Mouse (Mus musculus) hindbrain, embryonic 12.5 days (tissue): Measurements from ENCODE around the gene Gja8. TPM values are rescaled to one million over a fixed set of nuclear protein-coding genes. Genes with fewer than 3 reads are reported as not detected.

ENCODE experiments used
- ATAC-seq: fragments of 200-750 bp; cut with Nextera tagmentation; 2 replicates; pipeline ENCODE4 v1.8.0; 2017; ENCODE audit warnings: moderate TSS enrichment; ENCODE audit not compliant: low FRiP score
- H3K27ac ChIP-seq: fragments of 300-500 bp; sonication (generic); 2 replicates; pipeline ENCODE4 v1.5.1; 2016; ENCODE audit warnings: mild to moderate bottlenecking
- H3K27me3 ChIP-seq: fragments of 300-500 bp; sonication (generic); 2 replicates; pipeline ENCODE4 v1.6.1; 2016; ENCODE audit warnings: mild to moderate bottlenecking
- H3K36me3 ChIP-seq: fragments of 300-500 bp; sonication (generic); 2 replicates; pipeline ENCODE4 v1.6.1; 2016; ENCODE audit warnings: mild to moderate bottlenecking
- H3K4me1 ChIP-seq: fragments of 300-500 bp; sonication (generic); 2 replicates; pipeline ENCODE4 v1.6.1; 2016
- H3K4me2 ChIP-seq: fragments of 300-500 bp; sonication (generic); replicated peaks from 2 replicates; pipeline ENCODE4 v1.6.1; 2016; ENCODE audit warnings: mild to moderate bottlenecking
- H3K4me3 ChIP-seq: fragments of 300-500 bp; sonication (generic); 2 replicates; pipeline ENCODE4 v1.5.1; 2016; ENCODE audit warnings: mild to moderate bottlenecking
- H3K9ac ChIP-seq: fragments of 300-500 bp; sonication (generic); 2 replicates; pipeline ENCODE4 v1.6.1; 2016; ENCODE audit warnings: mild to moderate bottlenecking, moderate library complexity
- H3K9me3 ChIP-seq: fragments of 300-500 bp; sonication (generic); replicated peaks from 2 replicates; pipeline ENCODE4 v1.6.1; 2016; ENCODE audit warnings: mild to moderate bottlenecking
- WGBS: fragments of 180-500 bp; shearing (Covaris S2); methylation state at CpG from one replicate; pipeline ENCODE4 v1.1.7; 2016; 5-methylcytosine and 5-hydroxymethylcytosine counted together
- polyA plus RNA-seq: library from polyadenylated mRNA; unstranded; fragments of >200 nt; fragmentation: Nextera tagmentation; extraction: Ambion mirVana; gene quantifications from 2 replicates; pipeline ENCODE4 v1.2.1, GENCODE M21; 2016

Gene Gja8
- 0.03 and 0.05 TPM in 2 replicates for polyA plus RNA-seq

GRCm38 (mm10) chr3:96925920-96926319, at the start of gene Gja8:
Gene Gja8, minus strand, starts transcription at chr3:96926020.
- peaks cover 3% of the 10 kb centered on the region for H3K4me1 ChIP-seq
- 66% methylated on average over 6 of the region's 6 CpGs for WGBS
- no peak within 1 kb of the TSS for H3K4me2 ChIP-seq
- H3K9ac ChIP-seq: no peak within 1 kb of the TSS
- H3K27me3 ChIP-seq: no peaks in the 10 kb centered on the region
- H3K36me3 ChIP-seq: no peaks in the 10 kb centered on the region
- H3K9me3 ChIP-seq: no peaks in the 10 kb centered on the region
- no peak within 1 kb of the TSS for H3K4me3 ChIP-seq
- no peak within 1 kb of the TSS for H3K27ac ChIP-seq
- ATAC-seq: no peak

DNA sequence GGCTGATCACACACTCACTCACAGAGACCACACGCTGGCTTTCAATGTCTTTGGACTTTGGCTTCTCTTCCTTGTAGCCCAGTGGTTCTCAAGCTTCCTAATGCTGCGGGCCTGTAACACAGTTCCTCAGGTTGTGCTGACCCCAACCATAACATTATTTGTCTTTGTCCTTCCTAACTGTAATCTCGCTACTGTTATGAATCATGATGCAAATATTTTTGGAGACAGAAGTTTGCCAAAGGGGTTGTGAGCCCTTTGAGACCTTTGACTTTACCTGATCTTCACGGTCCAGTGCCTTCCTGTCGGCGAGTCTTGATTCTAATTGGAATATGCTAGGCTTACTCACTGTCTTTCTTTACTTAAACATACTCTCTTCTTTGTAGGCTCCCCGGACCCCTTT, 48.6 kb upstream of the Gja8 start:
- H3K4me3 ChIP-seq: no peak overlapping the region
- no peak overlapping the region for H3K9ac ChIP-seq
- H3K27me3 ChIP-seq: no peaks in the 10 kb centered on the region
- no peak for ATAC-seq
- peaks cover 3% of the 10 kb centered on the region; the same call in 1 of the 2 replicates for H3K4me1 ChIP-seq
- H3K36me3 ChIP-seq: no peaks in the 10 kb centered on the region
- no peaks in the 10 kb centered on the region for H3K9me3 ChIP-seq
- no peak overlapping the region for H3K4me2 ChIP-seq
- H3K27ac ChIP-seq: no peak overlapping the region
- 87% methylated on average over 7 of the region's 7 CpGs for WGBS

- Histone ChIP-seq H3K9ac (no peak overlapping the region), H3K4me1 (no peaks in the 10 kb centered on the region), H3K27me3 (no peaks in the 10 kb centered on the region), H3K4me3 (no peak overlapping the region), H3K9me3 (no peaks in the 10 kb centered on the region), H3K27ac (no peak overlapping the region), H3K4me2 (no peak overlapping the region), H3K36me3 (no peaks in the 10 kb centered on the region)
- ATAC-seq: no peak
- WGBS: 67% methylated on average over 7 of the region's 7 CpGs
Measured at GRCm38 (mm10) chr3:96970986-96971385, 45.2 kb upstream of the Gja8 start.

DNA sequence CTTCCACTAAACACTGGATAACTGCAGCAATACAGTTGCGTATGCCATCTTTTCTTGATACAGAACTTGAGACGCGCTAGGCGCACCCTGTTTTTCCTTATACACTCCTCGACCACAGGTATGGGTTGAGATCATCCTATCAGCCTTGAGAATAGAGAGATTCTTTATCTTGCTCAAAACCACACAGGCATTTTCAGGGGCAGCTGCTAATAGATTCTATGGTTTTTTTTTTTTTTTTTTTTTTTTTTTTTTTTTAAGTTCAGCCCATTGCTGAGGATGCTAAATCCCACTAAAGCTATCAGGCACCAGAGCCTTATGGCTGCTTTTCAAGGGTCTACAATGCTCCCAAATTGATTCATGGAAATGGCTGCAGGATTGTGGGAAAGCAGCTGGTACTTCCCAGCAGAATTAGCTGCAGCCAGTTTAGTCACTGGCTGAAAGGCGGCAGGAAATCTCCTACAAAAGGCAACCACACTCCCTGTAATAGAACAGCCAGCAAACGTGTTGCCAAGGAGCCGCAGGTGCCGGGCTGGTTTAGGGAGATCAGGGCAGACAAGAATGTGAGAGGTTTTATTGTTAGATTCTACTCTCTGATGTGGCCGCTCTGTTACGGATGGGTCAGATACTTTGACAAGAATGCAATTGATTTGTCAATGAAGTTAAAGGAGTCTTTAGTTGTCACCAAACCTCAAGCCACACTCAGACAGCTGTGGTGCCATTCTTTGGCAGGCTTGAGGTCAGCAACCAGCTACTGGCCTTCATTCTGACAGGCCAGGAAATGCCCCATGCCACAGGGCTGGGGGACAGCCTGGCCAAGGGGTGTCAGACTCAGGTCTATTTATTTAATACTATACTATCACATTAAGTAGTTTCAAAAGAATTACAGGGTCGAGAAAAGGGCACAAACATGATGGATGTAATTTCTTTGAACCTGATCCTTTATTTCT, 37.5 kb upstream of the Gja8 start:
- no peak overlapping the region for H3K4me3 ChIP-seq
- H3K27me3 ChIP-seq: no peaks in the 10 kb centered on the region
- no peak for ATAC-seq
- no peak overlapping the region for H3K4me2 ChIP-seq
- H3K9me3 ChIP-seq: no peaks in the 10 kb centered on the region
- 53% methylated on average over 12 of the region's 12 CpGs for WGBS
- 0 out of 2 replicates have a peak, but pooled peaks cover 4% of the 10 kb centered on the region for H3K4me1 ChIP-seq
- no peak overlapping the region for H3K9ac ChIP-seq
- no peaks in the 10 kb centered on the region for H3K36me3 ChIP-seq
- H3K27ac ChIP-seq: no peak overlapping the region

GRCm38 (mm10) chr3:96960597-96960996, 34.8 kb upstream of the Gja8 start:
- Histone ChIP-seq H3K4me1 (0 out of 2 replicates have a peak, but pooled peaks cover 4% of the 10 kb centered on the region), H3K9ac (no peak overlapping the region), H3K4me3 (no peak overlapping the region), H3K27ac (no peak overlapping the region), H3K36me3 (no peaks in the 10 kb centered on the region), H3K4me2 (no peak overlapping the region), H3K27me3 (no peaks in the 10 kb centered on the region), H3K9me3 (no peaks in the 10 kb centered on the region)
- no peak for ATAC-seq
- WGBS: 47% methylated on average over 8 of the region's 8 CpGs

DNA sequence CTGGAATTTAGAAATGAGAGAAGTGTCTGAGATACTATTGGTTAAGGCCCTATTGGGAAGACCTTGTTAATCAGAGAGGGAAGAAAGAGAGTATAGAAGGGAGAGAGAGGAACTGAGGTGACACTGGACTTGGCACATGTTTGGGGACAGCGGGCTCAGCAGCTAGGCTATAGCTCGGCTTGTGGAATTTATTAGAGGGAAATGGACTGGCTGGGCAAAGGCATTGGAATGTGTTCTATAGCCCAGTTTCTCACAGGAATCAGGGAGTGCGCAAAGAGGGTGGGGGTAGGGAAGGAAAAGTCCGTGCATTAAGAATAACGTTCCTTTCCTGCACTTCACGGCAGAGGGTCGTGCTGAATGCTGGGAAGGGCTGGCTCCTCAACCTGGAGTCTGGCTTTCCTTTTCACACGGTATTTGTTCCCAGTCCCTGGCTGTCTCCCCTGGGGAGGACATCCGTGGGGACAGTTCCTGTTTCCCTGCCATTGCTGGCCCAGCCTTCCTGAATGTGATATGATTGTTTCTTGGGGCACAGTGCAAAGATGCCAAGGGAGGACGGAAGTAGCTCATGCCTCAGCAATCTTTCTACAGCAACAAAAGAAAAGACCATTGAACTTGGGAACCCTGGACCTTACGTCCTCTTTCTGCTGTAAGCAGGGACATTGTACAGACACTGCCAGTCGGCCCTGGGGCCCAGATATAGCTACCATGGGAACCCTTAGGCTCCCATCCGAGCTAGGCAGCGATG, 27.8 kb upstream of the Gja8 start:
- Histone ChIP-seq H3K4me3 (no peak overlapping the region), H3K27me3 (no peaks in the 10 kb centered on the region), H3K4me1 (peaks cover 5% of the 10 kb centered on the region; the same call in 1 of the 2 replicates), H3K27ac (no peak overlapping the region), H3K36me3 (no peaks in the 10 kb centered on the region), H3K9ac (no peak overlapping the region), H3K4me2 (no peak overlapping the region), H3K9me3 (no peaks in the 10 kb centered on the region)
- ATAC-seq: no peak
- 58% methylated on average over 14 of the region's 14 CpGs for WGBS

DNA sequence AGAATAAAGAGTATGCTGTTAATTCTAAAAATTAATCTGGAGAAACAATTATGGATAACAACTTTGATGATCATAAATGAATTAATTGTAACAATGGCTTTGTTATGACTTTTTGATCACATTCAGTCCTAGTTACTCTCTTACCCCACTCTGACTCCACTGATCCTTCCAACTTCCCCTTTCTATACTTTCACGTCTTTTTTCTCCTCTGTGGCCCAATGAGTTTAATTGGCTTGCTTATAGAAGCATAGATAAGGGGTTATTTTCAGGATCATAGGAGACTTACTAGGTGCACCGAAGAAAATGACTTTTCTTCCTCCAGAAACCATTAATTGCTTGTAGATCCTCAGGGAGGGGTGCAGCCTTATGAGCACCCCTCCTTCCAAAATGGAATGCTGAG, 16.9 kb upstream of the Gja8 start:
- no peak overlapping the region for H3K4me3 ChIP-seq
- no peaks in the 10 kb centered on the region for H3K36me3 ChIP-seq
- no peaks in the 10 kb centered on the region for H3K27me3 ChIP-seq
- no peak for ATAC-seq
- H3K9ac ChIP-seq: no peak overlapping the region
- H3K4me2 ChIP-seq: no peak overlapping the region
- H3K27ac ChIP-seq: no peak overlapping the region
- H3K4me1 ChIP-seq: peaks cover 12% of the 10 kb centered on the region
- peaks cover 4% of the 10 kb centered on the region for H3K9me3 ChIP-seq
- WGBS: 88% methylated on average over 2 of the region's 2 CpGs

DNA sequence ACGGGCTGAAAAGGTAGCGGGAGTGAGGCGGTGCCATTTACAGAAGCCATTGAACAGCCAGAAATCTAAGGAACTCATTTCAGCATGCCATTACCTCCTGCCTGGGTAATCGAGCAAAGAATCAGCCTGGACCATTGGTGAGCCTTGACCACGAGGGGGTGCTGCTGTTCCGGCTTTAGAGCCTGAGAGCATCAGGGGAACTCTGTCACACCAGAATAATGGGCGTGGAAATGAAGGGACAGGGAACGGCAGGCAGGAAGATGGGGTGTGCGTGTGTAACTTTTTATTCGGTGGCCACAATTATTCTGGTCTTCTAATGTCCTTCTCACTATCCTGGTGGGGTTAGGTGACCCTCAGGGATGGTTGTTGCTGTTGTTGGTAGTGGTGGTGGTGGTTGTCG, 12.9 kb upstream of the Gja8 start:
- H3K9ac ChIP-seq: peak overlapping the region; percentile 18; the same call in 1 of the 2 replicates
- peak overlapping the region; percentile 20 for H3K4me3 ChIP-seq
- peak; percentile 71 for ATAC-seq
- no peak overlapping the region for H3K27ac ChIP-seq
- H3K4me1 ChIP-seq: peaks cover 17% of the 10 kb centered on the region
- H3K9me3 ChIP-seq: peaks cover 4% of the 10 kb centered on the region
- 12% methylated on average over 11 of the region's 11 CpGs for WGBS
- no peaks in the 10 kb centered on the region for H3K36me3 ChIP-seq
- H3K27me3 ChIP-seq: peaks cover 24% of the 10 kb centered on the region
- peak overlapping the region; percentile 47 for H3K4me2 ChIP-seq

DNA sequence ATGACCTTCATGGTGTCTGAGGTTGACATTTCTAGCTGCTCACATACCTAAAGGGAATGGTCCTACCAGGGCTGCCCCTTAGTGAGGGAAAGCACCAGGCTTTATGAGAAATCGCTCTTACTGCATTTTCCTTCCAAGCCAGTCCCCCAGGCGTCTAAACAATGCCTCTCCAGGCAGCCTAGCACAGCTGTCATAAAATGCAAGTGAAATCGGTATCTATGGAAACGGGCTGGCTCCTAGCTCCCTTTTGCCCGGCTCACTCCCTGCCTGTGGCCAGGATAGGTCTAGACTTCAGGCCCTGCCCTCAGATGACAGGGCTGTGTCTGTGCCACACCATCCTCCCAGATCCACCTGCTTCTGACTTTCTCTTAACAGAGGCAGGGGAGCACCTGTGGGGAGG, 11.8 kb upstream of the Gja8 start:
- no peaks in the 10 kb centered on the region for H3K9me3 ChIP-seq
- H3K4me3 ChIP-seq: no peak overlapping the region
- H3K9ac ChIP-seq: no peak overlapping the region
- no peak overlapping the region for H3K4me2 ChIP-seq
- H3K27ac ChIP-seq: 0 out of 2 replicates have a peak overlapping the region, but pooled peaks have one; percentile 30
- H3K36me3 ChIP-seq: no peaks in the 10 kb centered on the region
- 17% methylated on average over 5 of the region's 5 CpGs for WGBS
- ATAC-seq: peak; percentile 75
- peaks cover 17% of the 10 kb centered on the region for H3K4me1 ChIP-seq
- peaks cover 24% of the 10 kb centered on the region for H3K27me3 ChIP-seq

DNA sequence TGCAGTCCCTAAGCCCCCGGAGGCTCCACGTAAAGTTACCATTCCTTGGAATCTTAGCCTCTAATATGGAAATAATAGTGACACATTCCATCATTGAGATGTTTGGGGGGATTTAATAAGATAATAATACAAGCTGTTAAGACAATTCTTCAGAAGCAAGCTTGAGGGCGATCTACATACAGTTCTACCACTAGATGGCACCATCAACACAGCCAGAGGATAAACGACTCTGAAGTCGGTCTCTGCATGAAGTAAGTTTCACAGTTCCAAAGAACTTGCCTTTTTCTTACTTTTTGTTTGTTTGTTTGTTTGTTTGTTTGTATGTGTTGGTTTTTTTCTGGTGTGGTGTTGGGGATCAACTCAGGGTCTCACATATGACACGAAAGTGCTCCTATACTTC, 10.4 kb upstream of the Gja8 start:
- H3K27ac ChIP-seq: no peak overlapping the region
- peaks cover 24% of the 10 kb centered on the region for H3K27me3 ChIP-seq
- no peak overlapping the region for H3K4me3 ChIP-seq
- no peak for ATAC-seq
- no peak overlapping the region for H3K9ac ChIP-seq
- peaks cover 26% of the 10 kb centered on the region for H3K4me1 ChIP-seq
- H3K9me3 ChIP-seq: no peaks in the 10 kb centered on the region
- H3K36me3 ChIP-seq: no peaks in the 10 kb centered on the region
- H3K4me2 ChIP-seq: no peak overlapping the region
- 13% methylated on average over 6 of the region's 6 CpGs for WGBS

- Histone ChIP-seq H3K9me3 (no peaks in the 10 kb centered on the region), H3K27ac (no peak overlapping the region), H3K9ac (no peak overlapping the region), H3K27me3 (peaks cover 16% of the 10 kb centered on the region), H3K4me1 (peaks cover 15% of the 10 kb centered on the region), H3K4me3 (no peak overlapping the region), H3K36me3 (no peaks in the 10 kb centered on the region), H3K4me2 (peak overlapping the region; percentile 26)
- peak; percentile 80 for ATAC-seq
- WGBS: 18% methylated on average over 5 of the region's 5 CpGs
Measured at GRCm38 (mm10) chr3:96931261-96931681, 5.5 kb upstream of the Gja8 start.

DNA sequence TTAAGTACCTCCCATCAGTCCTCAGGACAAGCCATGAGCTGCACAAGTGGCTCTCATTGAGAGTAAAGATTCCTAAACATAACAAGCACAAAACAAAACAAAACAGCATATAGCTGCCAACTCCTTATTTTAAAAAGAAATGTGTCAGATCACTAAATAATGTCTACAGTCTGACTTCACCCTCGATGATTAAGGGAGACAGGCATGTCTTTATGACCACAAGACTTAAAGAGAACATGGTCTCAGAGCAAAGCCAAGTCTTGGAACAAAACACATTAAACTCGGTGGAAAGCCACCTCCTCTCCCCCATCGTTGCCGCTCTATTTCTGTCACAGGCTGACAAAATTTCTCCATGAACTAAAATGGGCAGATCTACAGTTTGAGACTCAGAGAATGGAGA, 1.2 kb downstream of the Gja8 start:
- Histone ChIP-seq H3K9me3 (no peaks in the 10 kb centered on the region), H3K27me3 (no peaks in the 10 kb centered on the region), H3K4me3 (no peak overlapping the region), H3K9ac (no peak overlapping the region), H3K27ac (no peak overlapping the region), H3K4me1 (no peaks in the 10 kb centered on the region), H3K36me3 (no peaks in the 10 kb centered on the region), H3K4me2 (no peak overlapping the region)
- ATAC-seq: no peak
- 87% methylated on average over 4 of the region's 4 CpGs for WGBS
